Mouse (Mus musculus) small intestine, adult 2 months (tissue): ENCODE data around the gene Camk2d. TPM values are rescaled to one million over a fixed set of nuclear protein-coding genes. Genes with fewer than 3 reads are reported as not detected.

Experiments used
- H3K27ac ChIP-seq: fragments of 200-500 bp; 2 replicates; pipeline ENCODE4 v1.5.1; 2012; ENCODE audit warnings: low read depth, low read length, control low read depth, inconsistent platforms; ENCODE audit not compliant: insufficient read depth
- H3K27me3 ChIP-seq: fragments of 200-500 bp; 2 replicates; pipeline ENCODE4 v1.6.1; 2012; ENCODE audit warnings: mild to moderate bottlenecking, moderate library complexity, low read length, inconsistent platforms; ENCODE audit not compliant: control insufficient read depth, insufficient read depth
- H3K36me3 ChIP-seq: fragments of 200-500 bp; 2 replicates; pipeline ENCODE4 v1.6.1; 2012; ENCODE audit warnings: mild to moderate bottlenecking, low read length, control low read depth, inconsistent platforms; ENCODE audit not compliant: control insufficient read depth, insufficient read depth
- H3K4me1 ChIP-seq: fragments of 200-500 bp; 2 replicates; pipeline ENCODE4 v1.6.1; 2012; ENCODE audit warnings: low read length, inconsistent platforms, mixed read lengths; ENCODE audit not compliant: control insufficient read depth, insufficient read depth, insufficient read length
- H3K4me3 ChIP-seq: fragments of 200-500 bp; 2 replicates; pipeline ENCODE4 v1.5.1; 2012; ENCODE audit warnings: low read depth, mild to moderate bottlenecking, control low read depth, inconsistent platforms, low read length, moderate library complexity
- CTCF ChIP-seq: fragments of 200-500 bp; IDR thresholded peaks from 2 replicates; pipeline ENCODE4 v1.5.1; 2012; ENCODE audit warnings: low read depth, mild to moderate bottlenecking, control low read depth, inconsistent platforms, low read length, moderate library complexity, mixed read lengths; ENCODE audit not compliant: insufficient replicate concordance, insufficient read length; ENCODE audit errors: extremely low read depth
- POLR2A ChIP-seq: fragments of 200-500 bp; IDR thresholded peaks from 2 replicates; pipeline ENCODE4 v1.6.1; 2012; ENCODE audit warnings: low read depth, mild to moderate bottlenecking, control low read depth, inconsistent platforms, low read length, moderate library complexity
- WGBS: fragments of 180-500 bp; shearing (Covaris S2); methylation state at CpG from one replicate; pipeline ENCODE4 v1.1.7; 2018; 5-methylcytosine and 5-hydroxymethylcytosine counted together
- polyA plus RNA-seq: library from polyadenylated mRNA; depleted of rRNA; stranded (reverse); fragments of >200 nt; gene quantifications from 2 replicates; pipeline ENCODE4 v1.2.3, GENCODE M21; 2012

The Camk2d gene
- polyA plus RNA-seq, 1 experiment = 89.5 TPM

- 94% methylated on average over 4 of the region's 4 CpGs for WGBS
- Histone ChIP-seq H3K36me3 (peaks cover 4% of the 10 kb centered on the region; the same call in 1 of the 2 replicates), H3K27ac (no peak overlapping the region), H3K4me1 (no peaks in the 10 kb centered on the region), H3K4me3 (no peak overlapping the region), H3K27me3 (no peaks in the 10 kb centered on the region)
- TF ChIP-seq POLR2A (no peak), CTCF (no peak)
These were observed 131.3 kb downstream of the Camk2d start for GRCm38 (mm10) chr3:126727387-126727786.

GRCm38 (mm10) chr3:126730411-126730810 is 134.3 kb downstream of the Camk2d start:
- H3K36me3 ChIP-seq = peaks cover 3% of the 10 kb centered on the region
- 93% methylated on average over 5 of the region's 5 CpGs for WGBS
- H3K27ac ChIP-seq = no peak overlapping the region
- H3K27me3 ChIP-seq = no peaks in the 10 kb centered on the region
- H3K4me1 ChIP-seq = no peaks in the 10 kb centered on the region
- TF ChIP-seq CTCF = no peak
- TF ChIP-seq POLR2A = no peak
- no peak overlapping the region for H3K4me3 ChIP-seq

GRCm38 (mm10) chr3:126732323-126732722 is 136.2 kb downstream of the Camk2d start:
- WGBS = 87% methylated on average over 2 of the region's 2 CpGs
- Histone ChIP-seq H3K27me3 (no peaks in the 10 kb centered on the region), H3K4me3 (no peak overlapping the region), H3K36me3 (peaks cover 3% of the 10 kb centered on the region), H3K4me1 (no peaks in the 10 kb centered on the region), H3K27ac (no peak overlapping the region)
- no peak for TF ChIP-seq CTCF
- TF ChIP-seq POLR2A = no peak

GRCm38 (mm10) chr3:126734533-126734932 is 138.4 kb downstream of the Camk2d start:
- H3K27ac ChIP-seq = no peak overlapping the region
- WGBS = 97% methylated on average over 2 of the region's 2 CpGs

GRCm38 (mm10) chr3:126735211-126735610 is 139.1 kb downstream of the Camk2d start:
- WGBS = 95% methylated on average over 5 of the region's 5 CpGs
- TF ChIP-seq CTCF (no peak), POLR2A (no peak)
- Histone ChIP-seq H3K36me3 (peaks cover 3% of the 10 kb centered on the region), H3K27ac (no peak overlapping the region), H3K4me1 (no peaks in the 10 kb centered on the region), H3K27me3 (no peaks in the 10 kb centered on the region), H3K4me3 (no peak overlapping the region)

More at GRCm38 (mm10) chr3:126734533-126734932, 138.4 kb downstream of the Camk2d start:
- Histone ChIP-seq H3K4me1 (no peaks in the 10 kb centered on the region), H3K27me3 (no peaks in the 10 kb centered on the region), H3K36me3 (peaks cover 3% of the 10 kb centered on the region), H3K4me3 (no peak overlapping the region)
- TF ChIP-seq POLR2A = no peak
- no peak for TF ChIP-seq CTCF

GRCm38 (mm10) chr3:126737128-126737527 is 141.0 kb downstream of the Camk2d start:
- Histone ChIP-seq H3K27me3 (no peaks in the 10 kb centered on the region), H3K27ac (no peak overlapping the region), H3K4me1 (no peaks in the 10 kb centered on the region), H3K4me3 (no peak overlapping the region), H3K36me3 (peaks cover 3% of the 10 kb centered on the region)
- WGBS = 93% methylated on average over 2 of the region's 2 CpGs
- no peak for TF ChIP-seq POLR2A
- no peak for TF ChIP-seq CTCF

GRCm38 (mm10) chr3:126740146-126740545 is 144.0 kb downstream of the Camk2d start:
- Histone ChIP-seq H3K36me3 (no peaks in the 10 kb centered on the region), H3K4me3 (no peak overlapping the region), H3K27ac (no peak overlapping the region), H3K27me3 (no peaks in the 10 kb centered on the region), H3K4me1 (no peaks in the 10 kb centered on the region)
- no peak for TF ChIP-seq CTCF
- TF ChIP-seq POLR2A = no peak
- 91% methylated on average over 1 of the region's 1 CpGs for WGBS
